Mouse (Mus musculus) left cerebral cortex, adult 9 months (tissue): ENCODE results near the gene Camk1.

Experiments used
- DNase-seq, 2 experiments: peaks; one replicate each; pipeline ENCODE4 v3.0.0; 2022; ENCODE audit warnings: low spot score in 2 of 2

Camk1 gene

GRCm38 (mm10) chr6:113306322-113306985 lies 37.3 kb downstream of the Camk1 start:
- DNase-seq, result peak; percentile 99

- no peak for DNase-seq
Observed at GRCm38 (mm10) chr6:113302258-113302657, 41.5 kb downstream of the Camk1 start.

DNA sequence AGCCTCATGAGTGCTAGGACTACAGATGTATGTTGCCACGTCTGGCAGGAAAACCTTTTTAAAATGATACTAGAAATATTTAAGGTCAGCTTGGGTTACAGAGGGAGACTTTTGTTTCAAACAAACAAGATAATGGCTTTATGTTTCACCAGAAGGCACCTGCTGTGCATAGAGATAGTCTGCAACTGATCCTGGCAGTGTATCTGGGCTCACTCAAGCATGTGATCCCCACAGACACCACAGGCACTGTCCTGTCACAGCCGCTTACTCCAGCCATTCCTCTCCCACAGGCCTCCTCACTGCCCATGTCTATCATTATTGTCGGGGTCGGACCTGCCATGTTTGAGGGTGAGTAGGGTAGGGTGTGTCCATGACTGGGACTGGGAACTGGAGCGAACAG lies 42.4 kb downstream of the Camk1 start:
- DNase-seq, result no peak

- no peak for DNase-seq
Observed at GRCm38 (mm10) chr6:113296639-113297038, 47.1 kb downstream of the Camk1 start.

DNA sequence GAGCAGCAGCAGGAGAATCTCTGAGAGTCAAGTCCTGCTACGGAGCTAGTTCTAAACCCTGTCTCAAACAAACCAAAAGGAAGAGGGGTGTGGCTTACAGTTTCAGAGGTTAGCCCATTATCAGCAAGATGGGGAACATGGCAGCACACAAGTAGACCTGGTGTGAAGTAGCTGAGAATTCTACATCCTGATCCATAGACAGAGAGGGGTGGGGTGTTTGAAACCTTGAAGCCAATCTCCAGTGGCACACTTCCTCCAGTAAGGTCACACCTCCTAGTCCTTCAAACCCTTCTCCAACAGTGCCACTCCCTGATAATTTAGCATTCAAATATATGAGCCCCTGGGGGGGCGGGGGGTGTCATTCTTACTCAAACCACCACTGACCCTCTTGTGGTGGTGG lies 47.7 kb downstream of the Camk1 start:
- DNase-seq, result no peak

DNA sequence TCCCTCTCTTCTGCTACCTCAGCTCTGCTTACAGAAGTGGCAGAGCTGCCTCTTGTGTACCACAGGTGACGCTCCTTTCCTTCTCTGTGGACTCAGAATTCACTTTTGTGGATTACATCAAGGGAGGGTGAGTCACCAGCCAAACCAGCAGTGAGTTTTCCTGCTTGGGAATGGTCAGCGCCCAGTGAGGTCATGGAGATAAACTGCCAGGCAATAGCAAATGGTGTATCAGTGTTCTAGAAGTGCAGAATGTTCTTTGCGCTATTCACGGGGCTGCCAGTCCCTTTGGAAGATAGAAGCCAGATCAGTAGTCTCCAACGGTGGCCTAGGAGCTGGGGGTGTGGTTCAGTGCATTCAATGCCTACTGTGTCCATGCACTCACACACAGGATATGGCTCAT lies 50.8 kb downstream of the Camk1 start:
- no peak for DNase-seq

DNA sequence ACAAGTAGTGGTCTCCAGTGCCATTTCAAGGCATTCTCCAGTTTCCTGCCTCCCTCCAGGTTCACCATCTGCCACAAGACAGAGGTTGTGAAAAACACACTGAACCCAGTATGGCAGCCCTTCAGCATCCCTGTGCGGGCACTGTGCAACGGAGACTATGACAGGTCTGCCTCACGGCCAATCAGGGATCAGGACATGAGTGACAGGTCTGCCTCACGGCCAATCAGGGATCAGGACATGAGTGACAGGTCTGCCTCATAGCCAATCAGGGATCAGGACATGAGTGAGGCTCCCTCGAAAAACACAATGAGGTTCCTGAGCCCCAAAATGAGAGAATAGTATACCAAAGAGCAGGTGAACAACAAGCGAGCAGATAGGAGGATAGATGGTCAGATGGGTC lies 53.4 kb downstream of the Camk1 start:
- DNase-seq, result no peak

GRCm38 (mm10) chr6:113289346-113289745 lies 54.4 kb downstream of the Camk1 start:
- DNase-seq, result no peak

DNA sequence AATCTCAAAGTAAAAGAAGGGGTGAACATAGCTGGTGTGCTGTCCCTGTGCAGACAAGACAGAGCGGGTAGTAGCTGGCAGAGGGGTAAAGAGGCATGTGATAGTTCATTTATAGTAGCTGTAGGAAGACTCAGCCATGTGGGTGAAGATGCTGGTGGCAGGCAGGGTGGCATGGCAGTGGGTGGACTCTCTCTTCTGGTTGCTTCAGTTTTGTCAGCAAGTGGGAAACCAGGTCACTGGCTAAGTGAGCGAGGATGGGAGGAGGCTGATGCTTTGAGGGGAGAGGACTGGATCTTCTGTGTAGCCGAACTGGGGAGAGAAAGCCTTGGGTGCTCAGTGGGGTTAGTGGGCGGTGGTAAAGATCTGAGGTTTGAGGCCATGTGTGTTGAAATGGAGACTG lies 56.5 kb downstream of the Camk1 start:
- DNase-seq, result peak; percentile 69

GRCm38 (mm10) chr6:113286316-113286715 lies 57.5 kb downstream of the Camk1 start:
- no peak for DNase-seq

- DNase-seq, result no peak
Observed at GRCm38 (mm10) chr6:113284931-113285330, 58.9 kb downstream of the Camk1 start.
